Mouse (Mus musculus): ENCODE results near the gene Fignl2. TPM values are rescaled to one million over a fixed set of nuclear protein-coding genes. Genes with fewer than 3 reads are reported as not detected.

Gene Fignl2
- polyA plus RNA-seq, 1 experiment from 2014 or later: 0.13 TPM

GRCm38 (mm10) chr15:101107906-101108671 is 29.7 kb upstream of the Fignl2 start:
- ATAC-seq (ENCODE audit: low read depth): no peak
- Histone ChIP-seq H3K4me2 (no peak overlapping the region), H3K9ac (no peak overlapping the region), H3K4me3 (replicated peaks) (no peak overlapping the region), H3K36me3 (no peaks in the 10 kb centered on the region), H3K27ac (no peak overlapping the region), H3K4me1 (replicated peaks) (0 out of 2 replicates have a peak, but pooled peaks cover 6% of the 10 kb centered on the region), H3K27me3 (peaks cover 3% of the 10 kb centered on the region; the same call in 1 of the 2 replicates), H3K9me3 (replicated peaks) (no peaks in the 10 kb centered on the region)
- WGBS (ENCODE audit: insufficient replicate concordance): 70% methylated on average over 5 of the region's 5 CpGs
- DNase-seq: no peak

- Histone ChIP-seq H3K27me3 (no peaks in the 10 kb centered on the region; the same call in 1 of the 2 replicates), H3K36me3 (no peaks in the 10 kb centered on the region), H3K27ac (no peak overlapping the region), H3K9ac (no peak overlapping the region), H3K4me2 (peak overlapping the region; percentile 25; the same call in 1 of the 2 replicates), H3K4me1 (replicated peaks) (0 out of 2 replicates have a peak, but pooled peaks cover 6% of the 10 kb centered on the region), H3K4me3 (replicated peaks) (no peak overlapping the region), H3K9me3 (replicated peaks) (no peaks in the 10 kb centered on the region)
- DNase-seq (no peak), ATAC-seq (ENCODE audit: low read depth) (no peak)
- 76% methylated on average over 10 of the region's 10 CpGs for WGBS (ENCODE audit: insufficient replicate concordance)
Measured at GRCm38 (mm10) chr15:101106011-101106410, 27.6 kb upstream of the Fignl2 start.

GRCm38 (mm10) chr15:101105496-101105994 is 27.2 kb upstream of the Fignl2 start:
- Histone ChIP-seq H3K4me1 (replicated peaks) (0 out of 2 replicates have a peak, but pooled peaks cover 6% of the 10 kb centered on the region), H3K4me2 (peak overlapping the region; percentile 25; the same call in 1 of the 2 replicates), H3K4me3 (replicated peaks) (0 out of 2 replicates have a peak overlapping the region, but pooled peaks have one; percentile 14), H3K9me3 (replicated peaks) (no peaks in the 10 kb centered on the region), H3K27ac (no peak overlapping the region), H3K9ac (no peak overlapping the region), H3K27me3 (no peaks in the 10 kb centered on the region), H3K36me3 (no peaks in the 10 kb centered on the region)
- no peak for ATAC-seq (ENCODE audit: low read depth)
- DNase-seq: peak; percentile 36
- 17% methylated on average over 12 of the region's 12 CpGs for WGBS (ENCODE audit: insufficient replicate concordance)

GRCm38 (mm10) chr15:101103605-101104304 is 25.4 kb upstream of the Fignl2 start:
- no peak for ATAC-seq (ENCODE audit: low read depth)
- 54% methylated on average over 9 of the region's 9 CpGs for WGBS (ENCODE audit: insufficient replicate concordance)

GRCm38 (mm10) chr15:101100996-101101395 is 22.6 kb upstream of the Fignl2 start:
- no peaks in the 10 kb centered on the region for H3K9me3 ChIP-seq (replicated peaks)
- H3K27me3 ChIP-seq: peaks cover 26% of the 10 kb centered on the region
- 45% methylated on average over 3 of the region's 3 CpGs for WGBS (ENCODE audit: insufficient replicate concordance)
- no peaks in the 10 kb centered on the region for H3K36me3 ChIP-seq
- ATAC-seq (ENCODE audit: low read depth): no peak
- H3K27ac ChIP-seq: no peak overlapping the region
- H3K9ac ChIP-seq: no peak overlapping the region
- no peak overlapping the region for H3K4me3 ChIP-seq (replicated peaks)
- no peak overlapping the region for H3K4me2 ChIP-seq
- H3K4me1 ChIP-seq (replicated peaks): 0 out of 2 replicates have a peak, but pooled peaks cover 11% of the 10 kb centered on the region
- DNase-seq: no peak

More at GRCm38 (mm10) chr15:101103605-101104304, 25.4 kb upstream of the Fignl2 start:
- Histone ChIP-seq H3K4me2 (no peak overlapping the region), H3K27ac (no peak overlapping the region), H3K9ac (no peak overlapping the region), H3K36me3 (no peaks in the 10 kb centered on the region), H3K27me3 (peaks cover 9% of the 10 kb centered on the region; the same call in 1 of the 2 replicates), H3K4me1 (replicated peaks) (0 out of 2 replicates have a peak, but pooled peaks cover 6% of the 10 kb centered on the region), H3K4me3 (replicated peaks) (no peak overlapping the region), H3K9me3 (replicated peaks) (no peaks in the 10 kb centered on the region)
- DNase-seq: no peak

GRCm38 (mm10) chr15:101097985-101098651 is 19.8 kb upstream of the Fignl2 start:
- Histone ChIP-seq H3K27ac (no peak overlapping the region), H3K4me1 (replicated peaks) (0 out of 2 replicates have a peak, but pooled peaks cover 7% of the 10 kb centered on the region), H3K36me3 (no peaks in the 10 kb centered on the region), H3K4me2 (peak overlapping the region; percentile 36; the same call in 1 of the 2 replicates), H3K27me3 (peaks cover 28% of the 10 kb centered on the region), H3K9me3 (replicated peaks) (no peaks in the 10 kb centered on the region), H3K9ac (no peak overlapping the region), H3K4me3 (replicated peaks) (no peak overlapping the region)
- 6% methylated on average over 28 of the region's 28 CpGs for WGBS (ENCODE audit: insufficient replicate concordance)
- no peak for ATAC-seq (ENCODE audit: low read depth)
- no peak for DNase-seq

- peaks cover 37% of the 10 kb centered on the region for H3K27me3 ChIP-seq
- no peak overlapping the region for H3K27ac ChIP-seq
- H3K36me3 ChIP-seq: no peaks in the 10 kb centered on the region
- no peaks in the 10 kb centered on the region for H3K9me3 ChIP-seq (replicated peaks)
- WGBS (ENCODE audit: insufficient replicate concordance): 73% methylated on average over 3 of the region's 3 CpGs
- DNase-seq (no peak), ATAC-seq (ENCODE audit: low read depth) (no peak)
- H3K4me2 ChIP-seq: no peak overlapping the region
- H3K4me3 ChIP-seq (replicated peaks): no peak overlapping the region
- H3K9ac ChIP-seq: no peak overlapping the region
- H3K4me1 ChIP-seq (replicated peaks): peaks cover 15% of the 10 kb centered on the region; the same call in 1 of the 2 replicates
Measured at GRCm38 (mm10) chr15:101095392-101095791, 17.0 kb upstream of the Fignl2 start.

GRCm38 (mm10) chr15:101094979-101095378 is 16.6 kb upstream of the Fignl2 start:
- Histone ChIP-seq H3K27ac (no peak overlapping the region), H3K4me1 (replicated peaks) (peaks cover 15% of the 10 kb centered on the region; the same call in 1 of the 2 replicates), H3K4me2 (no peak overlapping the region), H3K4me3 (replicated peaks) (no peak overlapping the region), H3K9me3 (replicated peaks) (no peaks in the 10 kb centered on the region), H3K9ac (no peak overlapping the region), H3K27me3 (peaks cover 37% of the 10 kb centered on the region), H3K36me3 (no peaks in the 10 kb centered on the region)
- DNase-seq (no peak), ATAC-seq (ENCODE audit: low read depth) (no peak)
- WGBS (ENCODE audit: insufficient replicate concordance): 67% methylated on average over 9 of the region's 9 CpGs

GRCm38 (mm10) chr15:101093988-101094387 is 15.6 kb upstream of the Fignl2 start:
- H3K4me1 ChIP-seq (replicated peaks): peaks cover 15% of the 10 kb centered on the region; the same call in 1 of the 2 replicates
- H3K4me2 ChIP-seq: no peak overlapping the region
- H3K36me3 ChIP-seq: no peaks in the 10 kb centered on the region
- DNase-seq: no peak
- no peak overlapping the region for H3K27ac ChIP-seq
- 65% methylated on average over 6 of the region's 6 CpGs for WGBS (ENCODE audit: insufficient replicate concordance)
- ATAC-seq (ENCODE audit: low read depth): no peak
- H3K9ac ChIP-seq: no peak overlapping the region
- no peaks in the 10 kb centered on the region for H3K9me3 ChIP-seq (replicated peaks)
- H3K4me3 ChIP-seq (replicated peaks): no peak overlapping the region
- peaks cover 31% of the 10 kb centered on the region for H3K27me3 ChIP-seq

- Histone ChIP-seq H3K27ac (no peak overlapping the region), H3K9ac (no peak overlapping the region), H3K4me3 (replicated peaks) (no peak overlapping the region), H3K9me3 (replicated peaks) (no peaks in the 10 kb centered on the region), H3K36me3 (no peaks in the 10 kb centered on the region), H3K4me2 (peak overlapping the region; percentile 13; the same call in 1 of the 2 replicates), H3K4me1 (replicated peaks) (peaks cover 12% of the 10 kb centered on the region; the same call in 1 of the 2 replicates), H3K27me3 (peaks cover 21% of the 10 kb centered on the region)
- DNase-seq (no peak), ATAC-seq (ENCODE audit: low read depth) (peak; percentile 64)
- WGBS (ENCODE audit: insufficient replicate concordance): 26% methylated on average over 25 of the region's 25 CpGs
Measured at GRCm38 (mm10) chr15:101092829-101093648, 14.7 kb upstream of the Fignl2 start.

All from liver, embryonic 13.5 days (tissue).